In genomic region chr13:59164015-59164414, GRCm38 (mm10) we compare ENCODE assay signal across 25 mouse cellular contexts.
"Had no signal": no experiment of that assay in that cellular context is flagged by ENCODE, and none has a peak within 500 bp of the region (broad histone marks: within the 10 kb centered on the region; RNA-seq: fewer than 3 reads in every experiment).

No protein-coding gene starts in this region.

- H3K27me3 ChIP-seq: embryonic facial prominence, embryonic 12.5 days; embryonic facial prominence, embryonic 13.5 days; embryonic facial prominence, embryonic 15.5 days; forebrain, embryonic 12.5 days; forebrain, embryonic 13.5 days; forebrain, embryonic 15.5 days had no signal

- DNase-seq: cerebellum, adult 9-10 months; cerebellum, adult 9-11 months; cerebellum, postnatal 10 days; cerebellum, postnatal 14 days; cerebellum, postnatal 25 days; cerebellum, postnatal 36 days; embryo, embryonic 11 days; forebrain, postnatal 0 days; gastrocnemius, adult 2 months; gastrocnemius, postnatal 10 days; gastrocnemius, postnatal 14 days; gastrocnemius, postnatal 25 days; gastrocnemius, postnatal 36 days; heart, adult 18-20 months; heart, adult 2 months had no signal

- H3K9me3 ChIP-seq: embryonic facial prominence, embryonic 10.5 days; embryonic facial prominence, embryonic 12.5 days; embryonic facial prominence, embryonic 13.5 days; embryonic facial prominence, embryonic 15.5 days; forebrain, embryonic 10.5 days; forebrain, embryonic 12.5 days; forebrain, embryonic 13.5 days; forebrain, embryonic 15.5 days; heart, embryonic 10.5 days had no signal

- H3K9ac ChIP-seq: embryonic facial prominence, embryonic 12.5 days; embryonic facial prominence, embryonic 13.5 days; embryonic facial prominence, embryonic 15.5 days; forebrain, embryonic 12.5 days; forebrain, embryonic 13.5 days; forebrain, embryonic 15.5 days; forebrain, postnatal 0 days had no signal

- H3K27ac ChIP-seq: embryonic facial prominence, embryonic 10.5 days; embryonic facial prominence, embryonic 12.5 days; embryonic facial prominence, embryonic 13.5 days; embryonic facial prominence, embryonic 15.5 days; forebrain, embryonic 10.5 days; forebrain, embryonic 12.5 days; forebrain, embryonic 13.5 days; forebrain, embryonic 15.5 days; gastrocnemius, adult 2 months; heart, adult 2 months; heart, embryonic 10.5 days had no signal

- H3K4me3 ChIP-seq: embryonic facial prominence, embryonic 10.5 days; embryonic facial prominence, embryonic 12.5 days; embryonic facial prominence, embryonic 13.5 days; embryonic facial prominence, embryonic 15.5 days; erythroblast, embryonic 14.5 days; forebrain, embryonic 10.5 days; forebrain, embryonic 12.5 days; forebrain, embryonic 13.5 days; forebrain, embryonic 15.5 days; gastrocnemius, adult 2 months; heart, adult 2 months; heart, embryonic 10.5 days had no signal

- H3K4me1 ChIP-seq: embryonic facial prominence, embryonic 10.5 days; embryonic facial prominence, embryonic 12.5 days; forebrain, embryonic 10.5 days; forebrain, embryonic 12.5 days; forebrain, embryonic 13.5 days; forebrain, embryonic 15.5 days; heart, embryonic 10.5 days had no signal

- H3K36me3 ChIP-seq: embryonic facial prominence, embryonic 10.5 days; embryonic facial prominence, embryonic 12.5 days; embryonic facial prominence, embryonic 13.5 days; embryonic facial prominence, embryonic 15.5 days; forebrain, embryonic 10.5 days; forebrain, embryonic 12.5 days; forebrain, embryonic 15.5 days; heart, embryonic 10.5 days had no signal
